Mouse (Mus musculus) adipocyte (in vitro differentiated cells): Measurements from ENCODE around the gene Cadm2.

Source experiments
- DNase-seq: peaks from one replicate; pipeline ENCODE4 v3.0.0-alpha.2; 2016; ENCODE audit warnings: low spot score

Gene Cadm2

DNA sequence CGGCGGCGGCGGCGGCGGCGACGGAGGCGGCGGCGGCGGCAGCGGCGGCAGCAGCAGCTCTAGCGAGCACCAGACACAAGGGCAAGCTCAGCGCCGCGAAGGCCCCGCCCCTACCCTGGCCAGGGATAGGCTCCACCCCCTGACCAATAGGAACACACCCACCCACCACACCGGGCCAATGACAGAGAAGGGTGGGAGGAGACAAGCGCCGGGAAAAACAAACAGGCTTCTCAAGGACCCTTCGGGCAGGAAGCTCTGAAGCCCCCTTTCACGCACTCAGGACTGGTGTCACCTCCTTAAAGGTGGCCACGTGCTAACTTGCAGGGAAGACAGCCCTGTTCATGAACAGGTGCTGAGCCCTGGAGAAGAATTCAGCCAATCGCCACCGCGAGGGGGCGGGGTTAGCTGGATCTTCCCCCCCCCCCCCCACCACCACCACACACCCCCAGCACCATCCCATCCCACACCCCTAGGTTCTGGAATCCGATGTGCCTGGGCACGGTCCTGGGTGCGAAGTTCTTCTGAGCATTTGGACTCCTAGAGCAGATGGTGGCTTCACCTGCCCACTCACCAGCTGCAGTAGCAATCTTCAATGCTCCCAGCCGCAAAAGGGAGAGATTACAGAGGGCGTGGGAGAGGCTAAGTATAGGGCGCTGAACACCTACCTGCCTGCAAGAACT is at the start of gene Cadm2:
Gene Cadm2 (minus strand): TSS at position 83 of the 680 bp plus-strand sequence.
- DNase-seq = no peak

DNA sequence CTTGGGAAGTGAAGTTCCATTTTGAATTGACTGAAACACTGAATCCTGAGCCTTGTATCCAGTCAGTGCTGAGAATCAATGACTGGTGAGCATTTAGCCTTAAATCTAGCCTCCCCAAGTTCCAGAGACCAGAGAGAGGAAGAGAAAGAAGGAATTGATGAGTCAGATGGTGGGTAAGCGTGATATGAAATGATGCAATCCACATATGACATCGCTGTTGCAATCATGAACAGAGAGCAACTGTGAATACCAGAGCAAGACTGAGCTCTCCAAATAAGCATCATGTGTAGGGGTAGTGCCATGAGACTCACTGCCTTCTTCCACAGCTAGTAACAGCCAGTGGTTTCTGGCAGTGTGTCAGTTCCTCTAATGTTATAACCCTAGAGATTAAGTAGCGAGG is 26.2 kb upstream of the Cadm2 start:
- no peak for DNase-seq

DNA sequence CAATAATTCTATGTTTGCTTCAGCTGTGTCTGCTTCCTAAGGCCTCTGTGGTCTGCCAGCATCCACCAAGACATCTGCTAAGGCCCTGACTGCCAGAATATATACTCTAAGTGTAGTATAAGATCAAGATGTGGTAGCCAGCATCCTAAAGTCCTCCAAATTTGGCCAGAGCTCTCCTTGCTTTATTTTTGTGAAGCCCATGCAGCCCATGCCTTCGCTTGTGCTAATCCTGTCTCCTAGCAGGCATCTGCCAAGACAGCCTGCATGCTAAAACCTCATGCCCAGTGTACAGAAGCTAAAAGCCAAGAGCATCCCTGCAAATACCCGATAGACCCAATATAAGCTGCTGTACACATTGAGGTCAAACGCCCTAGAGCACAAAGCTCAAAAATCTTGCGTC is 22.9 kb upstream of the Cadm2 start:
- no peak for DNase-seq

DNA sequence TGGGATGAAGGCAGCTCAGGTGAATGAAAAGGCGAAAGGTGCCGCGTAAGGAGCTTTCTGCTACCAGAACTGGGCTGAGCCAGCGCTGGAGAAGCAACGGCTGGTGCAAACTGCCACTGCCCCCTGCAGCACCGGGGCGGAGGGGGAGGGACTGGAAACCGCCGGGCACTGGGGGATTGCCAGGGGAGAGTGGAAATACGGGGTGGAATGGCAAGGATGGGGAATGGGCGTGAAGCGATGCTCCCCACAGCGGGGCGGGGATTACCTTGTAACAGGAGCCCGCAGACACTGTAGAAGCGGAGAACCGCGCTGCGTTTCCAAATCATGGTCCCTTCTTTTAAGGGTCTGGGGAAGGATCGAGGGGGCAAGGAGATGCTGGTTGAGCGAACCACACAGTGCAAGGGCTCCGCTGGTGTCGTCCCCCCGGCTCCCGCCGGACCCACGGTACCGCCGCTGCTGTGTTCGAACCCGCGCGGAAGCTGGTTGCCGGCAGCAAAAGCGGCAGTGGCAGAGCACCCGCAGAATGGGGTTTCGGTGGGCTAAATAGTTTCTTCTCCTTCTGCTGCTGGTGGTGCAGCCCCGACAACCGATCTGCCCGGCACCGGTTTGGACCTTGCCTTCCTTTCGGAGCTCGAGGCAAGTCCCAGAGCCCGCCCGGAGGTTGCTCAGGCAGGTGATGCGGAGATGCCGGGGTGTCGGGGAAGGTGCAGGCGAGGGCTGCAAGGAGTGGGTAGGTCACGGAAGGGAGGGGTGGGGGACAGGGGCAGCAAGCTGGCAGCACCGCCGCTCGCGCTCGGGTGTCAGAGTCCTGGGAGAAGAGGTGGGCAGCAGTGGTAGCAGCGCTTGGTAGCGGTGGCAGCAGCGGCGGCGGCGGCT is 564 bp downstream of the Cadm2 start:
- no peak for DNase-seq

DNA sequence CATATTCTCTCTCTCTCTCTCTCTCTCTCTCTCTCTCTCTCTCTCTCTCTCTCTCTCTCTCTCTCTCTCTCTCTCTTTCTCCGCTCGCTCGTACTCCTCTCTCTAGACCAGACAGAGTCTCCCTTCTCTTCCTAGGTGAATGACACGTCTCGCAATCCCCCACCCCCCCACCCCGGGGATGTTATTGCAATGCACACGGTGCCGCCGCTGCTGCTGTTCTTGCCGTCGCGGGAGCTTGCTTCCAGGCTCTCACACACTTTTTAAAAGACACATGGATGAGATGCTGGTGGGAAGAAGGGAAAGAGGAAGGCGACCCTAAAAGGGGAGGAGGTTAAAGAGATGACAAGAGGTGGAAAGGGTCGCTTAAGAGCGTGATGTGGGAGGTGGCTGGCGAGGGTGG is 1.3 kb downstream of the Cadm2 start:
- DNase-seq = no peak

DNA sequence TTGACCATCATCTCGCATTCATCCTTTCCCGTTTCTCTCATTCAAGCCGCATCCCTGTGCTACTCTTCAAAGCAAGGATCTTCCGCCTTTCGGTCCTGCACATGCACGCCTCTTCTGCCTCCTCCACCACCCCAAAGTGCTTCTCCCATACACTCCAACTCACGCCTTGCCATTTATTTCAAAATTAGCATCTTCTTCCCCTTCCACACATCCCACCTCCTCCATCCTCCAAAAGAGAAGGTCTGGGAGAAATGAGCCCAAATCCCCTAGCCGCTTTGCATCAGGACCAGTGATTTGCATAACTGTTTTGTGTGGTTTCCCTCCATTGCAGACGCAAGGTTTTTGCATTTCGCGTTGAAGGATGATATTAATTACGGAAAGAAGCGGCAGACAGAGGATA is 1.9 kb downstream of the Cadm2 start:
- no peak for DNase-seq

DNA sequence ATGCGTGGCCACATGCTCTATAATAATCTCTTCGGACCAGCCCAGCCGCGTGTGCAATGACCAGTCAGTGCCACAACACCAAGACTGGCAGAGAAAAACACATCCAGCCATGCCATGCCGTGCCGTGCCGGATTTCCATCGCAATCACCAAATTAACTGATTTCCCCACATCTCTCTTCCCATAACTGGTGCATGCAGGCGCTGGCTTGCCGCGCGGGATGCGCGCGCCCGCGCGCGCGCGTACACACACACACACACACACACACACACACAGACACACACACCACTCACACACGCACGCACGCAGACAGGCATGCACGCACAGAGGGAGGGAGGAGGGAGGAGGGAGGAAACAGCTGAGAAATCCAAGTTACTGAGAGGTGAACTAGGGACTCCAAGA is 2.9 kb downstream of the Cadm2 start:
- DNase-seq = no peak

DNA sequence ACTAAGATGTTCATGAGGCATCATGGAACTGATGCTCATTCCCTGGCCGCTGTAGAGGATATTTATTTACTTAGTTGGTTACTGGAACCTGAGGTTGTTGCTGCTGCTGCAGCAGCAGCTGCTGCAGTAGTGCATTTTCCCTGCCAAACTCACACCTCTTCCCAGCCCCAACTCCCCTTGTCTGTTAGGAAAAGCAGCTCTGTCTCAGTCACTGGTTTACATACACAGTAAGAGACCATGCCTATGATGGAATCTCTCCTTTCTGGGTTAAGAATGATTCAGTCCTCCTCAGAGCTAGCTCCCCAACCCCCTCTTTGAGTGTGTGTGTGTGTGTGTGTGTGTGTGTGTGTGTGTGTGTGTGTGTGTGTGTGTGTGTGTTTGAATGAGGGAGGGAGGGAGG is 3.5 kb downstream of the Cadm2 start:
- no peak for DNase-seq

DNA sequence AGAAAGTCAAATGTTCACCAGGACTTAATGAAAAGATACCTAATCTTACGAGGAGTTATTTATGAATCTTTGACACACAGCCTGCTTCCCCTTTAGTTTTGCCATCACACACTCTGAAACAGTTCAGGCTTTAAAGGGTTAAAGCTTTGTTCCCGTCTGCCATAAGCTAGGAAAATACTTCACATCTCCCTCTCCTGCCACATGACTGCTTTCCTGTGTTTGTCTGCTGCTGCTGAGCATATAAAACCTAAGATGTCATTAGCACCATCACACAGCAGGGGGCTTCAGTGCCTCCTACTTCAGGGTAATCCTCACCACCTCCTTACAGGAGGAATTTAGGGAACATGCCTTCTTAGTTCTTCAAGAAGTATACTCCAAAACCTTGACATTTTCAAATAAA is 6.8 kb downstream of the Cadm2 start:
- DNase-seq = no peak

DNA sequence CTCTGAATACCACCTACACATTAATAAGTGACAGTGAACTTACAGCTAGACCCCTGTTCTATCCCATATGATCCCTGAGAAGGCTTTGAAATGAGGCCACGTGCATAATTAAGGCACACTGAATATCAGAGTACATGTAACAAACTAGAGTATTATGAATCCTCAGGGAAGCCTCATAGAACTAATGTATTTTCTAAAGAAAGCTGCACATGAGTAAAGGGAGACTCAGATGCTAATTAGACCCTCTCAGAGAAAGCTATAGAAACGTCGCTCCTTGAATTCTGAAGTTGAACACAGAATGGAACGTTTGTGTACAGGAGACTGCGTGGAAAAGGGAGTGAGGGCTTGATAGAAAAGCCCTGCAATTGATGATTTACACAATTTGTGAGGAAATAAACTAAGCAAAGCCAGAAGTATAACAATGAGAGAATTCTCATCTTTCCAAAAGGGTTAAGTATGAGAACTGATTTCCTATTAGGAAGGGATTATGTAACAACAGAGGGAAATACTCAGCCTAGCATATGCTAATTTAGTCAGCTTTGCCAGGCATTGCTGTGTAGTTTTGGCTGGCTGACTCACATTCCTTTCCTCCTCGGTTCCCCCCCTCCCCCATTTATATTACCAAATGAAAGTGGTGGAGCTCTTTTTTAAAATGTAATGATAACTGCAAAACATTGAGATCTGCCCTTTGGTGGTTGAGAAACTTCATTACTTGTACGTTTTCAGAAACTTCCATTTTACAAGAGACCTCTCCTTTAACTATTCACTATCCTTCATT is 9.6 kb downstream of the Cadm2 start:
- no peak for DNase-seq

DNA sequence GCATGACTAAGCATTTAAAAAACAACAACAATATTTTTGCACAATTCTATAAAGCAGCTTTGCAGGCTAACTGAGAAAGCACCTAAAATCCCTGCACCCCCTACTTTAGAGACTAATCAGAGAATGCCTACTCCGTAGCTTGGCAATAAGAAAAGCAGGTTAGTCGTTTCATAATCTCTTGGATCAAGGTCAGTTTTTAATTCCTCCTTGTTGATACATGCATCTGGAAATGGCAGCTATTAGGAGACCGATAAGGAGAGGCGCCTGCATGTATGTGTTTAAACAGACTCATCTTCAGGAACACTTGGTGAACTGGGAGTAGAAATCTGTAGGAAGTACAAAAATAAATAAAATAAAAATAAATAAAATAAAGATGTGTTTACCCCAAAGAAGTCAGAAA is 11.6 kb downstream of the Cadm2 start:
- DNase-seq = no peak

DNA sequence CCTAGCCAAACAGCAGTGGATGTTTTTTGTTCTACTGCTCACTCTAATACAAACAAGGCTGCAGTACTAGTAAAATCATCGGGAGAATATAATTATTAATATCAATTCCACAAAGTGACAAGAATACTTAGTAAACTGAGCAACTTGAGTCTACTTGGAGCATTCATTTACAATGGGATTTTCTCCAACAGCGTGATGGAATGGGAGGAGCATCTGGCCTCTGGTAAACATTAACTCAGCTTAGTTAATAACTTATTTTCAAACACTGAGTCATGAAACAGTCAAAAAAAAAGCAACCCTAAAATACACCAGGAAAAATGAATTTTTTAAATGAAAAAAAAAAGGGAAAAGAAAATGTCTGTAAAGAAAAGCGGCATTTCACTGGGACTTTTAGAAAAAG is 12.2 kb downstream of the Cadm2 start:
- DNase-seq = no peak

DNA sequence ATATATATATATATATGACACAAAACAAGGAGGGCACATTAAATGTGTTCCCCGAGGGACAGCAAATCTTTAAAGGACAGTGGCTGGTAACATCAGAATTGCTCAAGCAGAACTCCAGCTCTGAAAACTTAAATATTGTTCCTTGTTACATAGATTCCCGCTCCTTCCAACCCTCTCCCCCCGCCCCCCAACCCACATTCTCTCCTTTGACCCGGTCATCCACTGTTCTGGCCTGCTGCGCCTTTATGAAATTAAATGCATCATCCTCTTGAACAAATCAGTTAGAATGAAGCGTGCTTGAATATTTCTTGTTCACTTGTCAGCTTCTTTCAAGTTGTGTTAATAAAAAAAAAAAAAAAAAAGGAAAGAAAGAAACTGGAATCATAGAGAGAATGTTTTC is 15.0 kb downstream of the Cadm2 start:
- no peak for DNase-seq

DNA sequence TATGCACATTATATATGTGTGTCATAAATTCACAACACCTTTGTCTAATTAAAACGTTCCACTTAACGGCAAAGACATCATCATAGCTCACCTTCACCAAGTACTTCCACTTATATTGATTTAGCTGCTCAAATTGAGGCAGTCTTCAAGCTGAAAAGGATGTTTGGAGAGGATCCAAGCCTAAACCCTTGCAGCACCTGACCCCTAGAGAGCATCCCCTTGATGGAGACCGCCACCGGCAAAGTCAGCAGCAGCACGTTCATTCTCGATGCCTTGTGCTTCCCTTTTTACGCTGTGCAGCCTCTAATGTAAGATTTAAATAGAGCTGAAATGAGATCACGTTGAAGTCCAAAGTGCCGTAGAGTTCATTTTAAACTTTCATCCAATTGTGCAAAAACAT is 20.7 kb downstream of the Cadm2 start:
- DNase-seq = no peak

DNA sequence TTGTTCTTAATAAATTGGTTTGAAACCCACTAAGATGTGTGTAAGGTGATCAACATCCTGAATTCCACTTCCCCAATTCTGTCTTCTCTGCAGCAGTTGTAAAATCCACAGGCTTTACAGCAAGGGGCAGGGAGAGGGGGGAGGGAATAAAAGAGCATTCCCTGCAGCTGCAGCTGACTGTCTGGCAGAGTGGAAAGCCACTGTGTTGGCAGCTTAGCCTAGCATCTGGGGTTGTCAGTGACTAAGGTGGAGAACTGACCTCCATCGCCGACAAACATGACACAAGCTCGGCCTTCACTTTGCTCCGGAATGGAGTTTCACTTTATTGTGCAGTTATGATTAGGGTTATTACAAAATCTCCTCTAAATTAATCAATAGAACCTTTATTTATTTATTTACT is 21.9 kb downstream of the Cadm2 start:
- DNase-seq = no peak

DNA sequence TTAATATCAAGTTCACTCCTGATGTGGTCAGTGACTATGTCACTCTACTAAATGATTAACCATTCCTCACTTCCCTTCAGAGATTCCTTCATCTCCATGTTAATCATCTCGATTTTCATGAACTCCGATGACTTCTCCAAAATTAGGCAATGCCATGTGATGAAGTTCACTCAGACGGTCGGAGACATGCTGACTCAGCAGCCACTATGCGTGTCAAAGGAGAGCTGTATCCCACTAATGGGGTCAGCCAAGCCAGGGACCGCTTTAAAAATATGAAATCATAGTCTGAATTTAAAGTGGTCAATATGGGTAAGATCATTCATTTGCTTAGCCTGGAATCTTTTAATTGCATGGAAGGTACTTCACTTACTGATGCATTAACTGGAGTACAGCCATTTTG is 29.7 kb downstream of the Cadm2 start:
- no peak for DNase-seq

DNA sequence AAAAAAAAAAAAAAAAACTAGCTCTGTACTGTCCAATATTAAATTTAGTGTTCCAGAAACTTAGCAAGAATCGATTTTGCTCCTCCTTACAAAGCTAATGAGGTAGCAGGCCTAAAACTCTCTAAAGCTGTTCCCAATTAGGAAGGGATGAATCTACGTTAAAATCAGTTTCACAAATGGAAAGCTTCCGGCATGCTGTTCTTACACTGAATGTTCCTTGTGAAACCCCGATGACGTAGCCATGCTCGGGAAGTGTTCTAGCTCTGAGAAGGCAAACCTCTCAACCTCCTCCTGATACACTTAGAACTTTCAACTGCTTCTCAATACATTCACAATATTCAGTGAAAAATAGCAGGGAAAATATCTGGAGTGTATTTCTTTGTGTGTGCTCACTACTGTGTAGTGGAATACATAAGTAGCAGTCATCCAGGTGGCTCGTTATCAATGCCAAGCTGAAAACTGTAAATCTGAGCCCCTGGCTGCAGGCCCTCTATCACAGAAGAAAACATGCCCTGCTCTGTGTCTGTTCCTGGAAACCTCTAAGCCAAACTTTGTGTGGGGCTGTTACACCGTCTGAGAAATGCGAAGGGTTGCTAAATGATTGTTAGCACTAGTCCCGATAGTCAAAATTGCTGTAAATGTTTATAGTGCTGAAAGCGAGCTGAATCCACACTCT is 41.7 kb downstream of the Cadm2 start:
- DNase-seq = no peak

DNA sequence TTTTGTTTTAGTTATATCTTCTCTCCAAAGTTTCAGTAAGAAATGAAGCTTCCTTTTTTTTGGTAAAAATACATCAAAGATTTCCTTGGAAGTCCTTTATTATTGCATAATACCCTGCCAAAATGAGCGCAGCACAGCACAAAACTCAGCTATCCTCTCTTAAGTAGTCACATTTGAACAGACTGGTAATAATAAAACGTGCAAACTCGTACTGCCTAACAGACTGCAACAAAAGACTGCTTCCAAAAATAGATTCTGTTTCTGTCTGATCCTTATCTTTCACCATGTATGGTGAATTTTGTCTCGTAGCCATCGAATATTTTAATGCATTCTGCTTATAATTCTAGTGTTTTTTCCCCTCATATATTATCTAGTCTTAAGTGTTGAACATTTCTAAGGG is 45.2 kb downstream of the Cadm2 start:
- no peak for DNase-seq

DNA sequence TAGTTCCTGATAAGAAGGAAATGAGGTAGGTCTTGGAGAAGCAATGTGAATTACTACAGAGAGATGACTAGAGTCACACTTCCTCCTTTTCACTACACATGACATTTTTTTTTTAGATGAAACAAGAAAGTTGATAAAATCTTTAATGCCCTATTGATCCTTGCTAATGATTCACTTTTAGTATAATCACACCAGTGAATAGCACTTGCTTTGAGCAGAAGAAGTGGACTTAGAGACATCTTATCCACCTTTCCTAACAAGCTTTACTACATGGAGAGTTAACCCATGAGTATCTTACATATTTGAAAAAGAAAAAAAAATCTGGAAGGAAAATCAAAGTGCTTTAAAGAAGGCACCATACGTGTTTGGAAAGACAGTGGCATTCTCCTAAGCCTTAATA is 93.7 kb downstream of the Cadm2 start:
- no peak for DNase-seq

DNA sequence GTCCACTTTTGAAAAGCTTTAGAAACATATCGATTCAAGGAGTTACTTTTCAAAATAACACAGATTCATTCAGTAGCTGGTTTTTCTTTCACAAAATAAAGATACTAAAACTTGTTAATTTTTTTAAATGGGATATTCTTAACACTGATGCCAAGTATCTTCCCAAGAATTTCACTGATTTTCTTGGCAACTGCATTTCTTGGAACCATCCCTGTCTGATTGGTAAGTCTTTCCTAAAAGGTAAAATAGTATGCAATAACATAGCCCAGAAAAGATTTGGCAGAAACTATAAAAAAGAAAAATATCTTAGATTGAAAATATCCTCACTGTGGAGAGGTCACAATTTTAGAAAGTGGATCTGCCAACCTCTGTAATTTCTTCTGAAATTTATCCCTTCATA is 95.8 kb downstream of the Cadm2 start:
- DNase-seq = no peak

DNA sequence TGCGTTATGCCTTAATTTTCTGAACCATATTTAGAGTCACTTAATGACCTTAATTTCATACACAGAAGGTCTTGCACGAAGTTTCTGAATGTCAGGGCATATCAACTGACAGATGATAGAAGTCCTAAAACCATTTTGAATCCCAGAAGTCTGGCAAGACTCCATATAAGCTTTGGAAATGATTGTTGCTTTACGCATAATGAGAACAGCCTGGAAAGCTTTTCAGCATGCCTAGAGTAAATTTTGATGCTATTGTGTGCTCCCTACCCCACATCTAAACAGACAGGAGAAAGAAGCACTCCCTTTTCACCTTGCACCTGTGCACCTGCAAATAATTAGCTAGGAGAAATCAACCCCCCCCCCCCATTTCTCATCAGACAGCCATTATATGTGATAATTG is 102.4 kb downstream of the Cadm2 start:
- no peak for DNase-seq

DNA sequence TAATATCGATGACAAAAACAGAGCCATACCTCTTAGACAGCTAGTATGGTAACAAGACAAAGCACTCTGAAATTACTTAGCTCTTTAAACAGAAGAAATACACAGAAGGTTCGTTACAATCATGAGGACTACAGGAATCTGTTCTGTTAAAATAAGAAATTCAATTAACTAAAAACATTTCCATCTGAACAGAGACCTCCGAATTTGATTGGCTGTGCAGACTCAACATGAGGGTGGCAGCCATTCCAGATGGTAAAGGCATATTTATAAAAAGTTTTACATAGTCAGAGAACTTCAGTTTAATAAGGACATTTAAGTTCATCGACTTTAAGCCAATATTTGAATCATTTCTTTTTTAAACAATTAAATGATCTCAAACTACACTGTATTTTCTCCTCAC is 105.2 kb downstream of the Cadm2 start:
- no peak for DNase-seq
